Comparison of ENCODE assay signal across 13 mouse cellular contexts in genomic region chr11:93100606-93101005, GRCm38 (mm10). TPM values are rescaled to one million over a fixed set of nuclear protein-coding genes. Genes with fewer than 3 reads are reported as not detected.
DNase-seq lines count a peak whose midpoint lies in the region; ATAC-seq lines count a peak whose summit lies in the region.
"Had no signal": no experiment of that assay in that cellular context is flagged by ENCODE, and none has a peak within 500 bp of the region (broad histone marks: within the 10 kb centered on the region; RNA-seq: fewer than 3 reads in every experiment).

No protein-coding gene starts in this region.

- H3K4me3 ChIP-seq in hindbrain, embryonic 15.5 days, result peak overlapping the region; percentile 72

- H3K4me1 ChIP-seq in hindbrain, embryonic 15.5 days (replicated peaks), result peaks cover 12% of the 10 kb centered on the region; the same call in 1 of the 2 replicates

- no peaks in the 10 kb centered on the region for H3K36me3 ChIP-seq in hindbrain, embryonic 15.5 days
- H3K36me3 ChIP-seq: limb, embryonic 15.5 days had no signal

- H3K27ac ChIP-seq in hindbrain, embryonic 15.5 days (replicated peaks), result peak overlapping the region; percentile 33
- H3K27ac ChIP-seq: kidney, postnatal 0 days; limb, embryonic 15.5 days had no signal

- H3K27me3 ChIP-seq in hindbrain, embryonic 15.5 days, result 0 out of 2 replicates have a peak, but pooled peaks cover 4% of the 10 kb centered on the region

- H3K4me2 ChIP-seq in hindbrain, embryonic 15.5 days, result peak overlapping the region; percentile 94
- H3K4me2 ChIP-seq: limb, embryonic 15.5 days; lung, embryonic 14.5 days had no signal

- peak overlapping the region; percentile 70 for H3K9ac ChIP-seq in hindbrain, embryonic 15.5 days
- H3K9ac ChIP-seq: limb, embryonic 15.5 days; lung, embryonic 14.5 days had no signal

- peak; percentile 58 for DNase-seq in cerebellum, adult 9-10 months
- peak; percentile 13 for DNase-seq in right cerebral cortex, postnatal 25 days
- no peak for DNase-seq in right cerebral cortex, postnatal 14 days
- no peak for DNase-seq in urinary bladder, postnatal 14 days (ENCODE audit: low spot score)
- no peak for DNase-seq in kidney, adult 18-20 months
- DNase-seq: lung, embryonic 14.5 days had no signal

- ATAC-seq in cerebellum, adult (ENCODE audit: insufficient number of reproducible peaks, low FRiP score, low TSS enrichment), result no peak
- ATAC-seq in hindbrain, embryonic 15.5 days (ENCODE audit: low FRiP score, low read depth), result no peak
- no peak for ATAC-seq in monocyte, adult 5-6 weeks (replicated peaks; ENCODE audit: insufficient number of reproducible peaks, low FRiP score, low TSS enrichment, poor library complexity, severe bottlenecking)

- H3K9me3 ChIP-seq in hindbrain, embryonic 15.5 days, result no peaks in the 10 kb centered on the region
- H3K9me3 ChIP-seq: limb, embryonic 15.5 days had no signal

- 4% methylated on average over 6 of the region's 6 CpGs for WGBS in hindbrain, embryonic 15.5 days

RNA-seq across cellular contexts. Expression of gene Car10, which starts 2.8 kb away (rescaled TPM):
- polyA plus RNA-seq in hindbrain, embryonic 15.5 days (2015; fragmentation: Nextera tagmentation; extraction: Ambion mirVana), result 45.8 and 54.4 TPM in 2 replicates
- total RNA-seq in monocyte, adult 5-6 weeks (2017), result 0.19 TPM in 1 of 3 replicates, not detected in the others
- total RNA-seq: gastrocnemius, adult 18-20 months; megakaryocyte progenitor cell, adult 5-6 weeks had no signal
- polyA plus RNA-seq: kidney, postnatal 0 days; lung, embryonic 14.5 days had no signal

Comparison
In these comparisons a context has a peak if more than half of its experiments do, and no peak if none do; other contexts are left out.
1. DNase-seq: peak in cerebellum, adult 9-10 months (single experiment) and right cerebral cortex, postnatal 25 days (single experiment); none in right cerebral cortex, postnatal 14 days (single experiment), urinary bladder, postnatal 14 days (single experiment) and kidney, adult 18-20 months (single experiment).